Mouse (Mus musculus): ENCODE results near the gene Zfp618. TPM values are rescaled to one million over a fixed set of nuclear protein-coding genes. Genes with fewer than 3 reads are reported as not detected.

Gene Zfp618
- polyA plus RNA-seq, 1 experiment from 2014 or later = 8.9 TPM

GRCm38 (mm10) chr4:63008206-63008605 lies 42.8 kb downstream of the Zfp618 start:
- no peaks in the 10 kb centered on the region for H3K9me3 ChIP-seq (ENCODE audit: control insufficient read depth, low read length)
- H3K4me3 ChIP-seq (ENCODE audit: control insufficient read depth in 1 of 2, insufficient read depth in 1 of 2, low read depth in 1 of 2, low read length in 2 of 2) = no peak overlapping the region
- no peak overlapping the region for H3K9ac ChIP-seq (ENCODE audit: low read length)
- 88% methylated on average over 9 of the region's 9 CpGs for WGBS
- H3K4me1 ChIP-seq (ENCODE audit: control insufficient read depth in 2 of 2, insufficient read depth in 2 of 2, low read length in 2 of 2) = peaks cover 12 to 22% of the 10 kb centered on the region in 2 experiments
- no peak overlapping the region for H3K4me2 ChIP-seq (ENCODE audit: low read length)
- H3K27me3 ChIP-seq (ENCODE audit: control insufficient read depth, insufficient read depth, low read length) = no peaks in the 10 kb centered on the region
- no peak overlapping the region for H3K27ac ChIP-seq (replicated peaks in 1 of 2; ENCODE audit: control insufficient read depth in 1 of 2, insufficient read depth in 1 of 2, low read depth in 2 of 2, low read length in 2 of 2)
- ATAC-seq (ENCODE audit: insufficient number of reproducible peaks, insufficient read depth, low FRiP score, low read depth) = no peak
- H3K36me3 ChIP-seq (ENCODE audit: control insufficient read depth, insufficient read depth, low read length) = no peaks in the 10 kb centered on the region

GRCm38 (mm10) chr4:63008822-63009221 lies 43.4 kb downstream of the Zfp618 start:
- H3K9ac ChIP-seq (ENCODE audit: low read length) = no peak overlapping the region
- 81% methylated on average over 3 of the region's 3 CpGs for WGBS
- no peak overlapping the region for H3K4me2 ChIP-seq (ENCODE audit: low read length)
- no peaks in the 10 kb centered on the region for H3K27me3 ChIP-seq (ENCODE audit: control insufficient read depth, insufficient read depth, low read length)
- H3K27ac ChIP-seq (replicated peaks in 1 of 2; ENCODE audit: control insufficient read depth in 1 of 2, insufficient read depth in 1 of 2, low read depth in 2 of 2, low read length in 2 of 2) = no peak overlapping the region
- H3K9me3 ChIP-seq (ENCODE audit: control insufficient read depth, low read length) = no peaks in the 10 kb centered on the region; the same call in 1 of the 2 replicates
- ATAC-seq (ENCODE audit: insufficient number of reproducible peaks, insufficient read depth, low FRiP score, low read depth) = no peak
- H3K4me1 ChIP-seq (ENCODE audit: control insufficient read depth in 2 of 2, insufficient read depth in 2 of 2, low read length in 2 of 2) = peaks cover 12 to 22% of the 10 kb centered on the region in 2 experiments
- no peaks in the 10 kb centered on the region for H3K36me3 ChIP-seq (ENCODE audit: control insufficient read depth, insufficient read depth, low read length)
- no peak overlapping the region for H3K4me3 ChIP-seq (ENCODE audit: control insufficient read depth in 1 of 2, insufficient read depth in 1 of 2, low read depth in 1 of 2, low read length in 2 of 2)

- ATAC-seq (ENCODE audit: insufficient number of reproducible peaks, insufficient read depth, low FRiP score, low read depth) = no peak
- no peak overlapping the region for H3K4me3 ChIP-seq (ENCODE audit: control insufficient read depth in 1 of 2, insufficient read depth in 1 of 2, low read depth in 1 of 2, low read length in 2 of 2)
- no peak overlapping the region for H3K4me2 ChIP-seq (ENCODE audit: low read length)
- no peaks in the 10 kb centered on the region for H3K36me3 ChIP-seq (ENCODE audit: control insufficient read depth, insufficient read depth, low read length)
- no peaks in the 10 kb centered on the region for H3K27me3 ChIP-seq (ENCODE audit: control insufficient read depth, insufficient read depth, low read length)
- peaks cover 3% of the 10 kb centered on the region; the same call in 1 of the 2 replicates for H3K9me3 ChIP-seq (ENCODE audit: control insufficient read depth, low read length)
- 88% methylated on average over 1 of the region's 1 CpGs for WGBS
- H3K4me1 ChIP-seq (ENCODE audit: control insufficient read depth in 2 of 2, insufficient read depth in 2 of 2, low read length in 2 of 2) = peaks cover 12 to 22% of the 10 kb centered on the region in 2 experiments
- H3K9ac ChIP-seq (ENCODE audit: low read length) = no peak overlapping the region
- no peak overlapping the region for H3K27ac ChIP-seq (replicated peaks in 1 of 2; ENCODE audit: control insufficient read depth in 1 of 2, insufficient read depth in 1 of 2, low read depth in 2 of 2, low read length in 2 of 2)
Measured at GRCm38 (mm10) chr4:63009821-63010220, 44.4 kb downstream of the Zfp618 start.

- no peaks in the 10 kb centered on the region for H3K27me3 ChIP-seq (ENCODE audit: control insufficient read depth, insufficient read depth, low read length)
- no peak overlapping the region for H3K4me2 ChIP-seq (ENCODE audit: low read length)
- no peak overlapping the region for H3K27ac ChIP-seq (replicated peaks in 1 of 2; ENCODE audit: control insufficient read depth in 1 of 2, insufficient read depth in 1 of 2, low read depth in 2 of 2, low read length in 2 of 2)
- H3K4me3 ChIP-seq (ENCODE audit: control insufficient read depth in 1 of 2, insufficient read depth in 1 of 2, low read depth in 1 of 2, low read length in 2 of 2) = no peak overlapping the region
- ATAC-seq (ENCODE audit: insufficient number of reproducible peaks, insufficient read depth, low FRiP score, low read depth) = no peak
- peaks cover 12 to 20% of the 10 kb centered on the region in 2 experiments for H3K4me1 ChIP-seq (ENCODE audit: control insufficient read depth in 2 of 2, insufficient read depth in 2 of 2, low read length in 2 of 2)
- H3K9ac ChIP-seq (ENCODE audit: low read length) = no peak overlapping the region
- H3K9me3 ChIP-seq (ENCODE audit: control insufficient read depth, low read length) = peaks cover 3% of the 10 kb centered on the region; the same call in 1 of the 2 replicates
- H3K36me3 ChIP-seq (ENCODE audit: control insufficient read depth, insufficient read depth, low read length) = no peaks in the 10 kb centered on the region
- 84% methylated on average over 4 of the region's 4 CpGs for WGBS
Measured at GRCm38 (mm10) chr4:63010226-63010625, 44.9 kb downstream of the Zfp618 start.

- Histone ChIP-seq H3K9me3 (ENCODE audit: control insufficient read depth, low read length) (peaks cover 7% of the 10 kb centered on the region), H3K36me3 (ENCODE audit: control insufficient read depth, insufficient read depth, low read length) (no peaks in the 10 kb centered on the region), H3K4me3 (ENCODE audit: control insufficient read depth in 1 of 2, insufficient read depth in 1 of 2, low read depth in 1 of 2, low read length in 2 of 2) (no peak overlapping the region), H3K27ac (replicated peaks in 1 of 2; ENCODE audit: control insufficient read depth in 1 of 2, insufficient read depth in 1 of 2, low read depth in 2 of 2, low read length in 2 of 2) (no peak overlapping the region), H3K4me2 (ENCODE audit: low read length) (no peak overlapping the region), H3K9ac (ENCODE audit: low read length) (no peak overlapping the region), H3K4me1 (ENCODE audit: control insufficient read depth in 2 of 2, insufficient read depth in 2 of 2, low read length in 2 of 2) (peaks cover 0 to 4% of the 10 kb centered on the region in 2 experiments; a peak in 2 of 4 replicates), H3K27me3 (ENCODE audit: control insufficient read depth, insufficient read depth, low read length) (no peaks in the 10 kb centered on the region)
- no peak for ATAC-seq (ENCODE audit: insufficient number of reproducible peaks, insufficient read depth, low FRiP score, low read depth)
- 89% methylated on average over 10 of the region's 10 CpGs for whole genome bisulfite sequencing
Measured at GRCm38 (mm10) chr4:63018616-63019015, 53.2 kb downstream of the Zfp618 start.

- Histone ChIP-seq H3K4me3 (ENCODE audit: control insufficient read depth in 1 of 2, insufficient read depth in 1 of 2, low read depth in 1 of 2, low read length in 2 of 2) (no peak overlapping the region), H3K4me2 (ENCODE audit: low read length) (no peak overlapping the region), H3K27me3 (ENCODE audit: control insufficient read depth, insufficient read depth, low read length) (no peaks in the 10 kb centered on the region), H3K4me1 (ENCODE audit: control insufficient read depth in 2 of 2, insufficient read depth in 2 of 2, low read length in 2 of 2) (peaks cover 0 to 4% of the 10 kb centered on the region in 2 experiments; a peak in 2 of 4 replicates), H3K27ac (replicated peaks in 1 of 2; ENCODE audit: control insufficient read depth in 1 of 2, insufficient read depth in 1 of 2, low read depth in 2 of 2, low read length in 2 of 2) (no peak overlapping the region), H3K36me3 (ENCODE audit: control insufficient read depth, insufficient read depth, low read length) (no peaks in the 10 kb centered on the region), H3K9me3 (ENCODE audit: control insufficient read depth, low read length) (peaks cover 7% of the 10 kb centered on the region), H3K9ac (ENCODE audit: low read length) (no peak overlapping the region)
- WGBS = 90% methylated on average over 4 of the region's 4 CpGs
- ATAC-seq (ENCODE audit: insufficient number of reproducible peaks, insufficient read depth, low FRiP score, low read depth) = peak; percentile 35; the same call in 1 of the 2 replicates
Measured at GRCm38 (mm10) chr4:63019428-63019858, 54.1 kb downstream of the Zfp618 start.

GRCm38 (mm10) chr4:63021034-63021700 lies 55.8 kb downstream of the Zfp618 start:
- ATAC-seq (ENCODE audit: insufficient number of reproducible peaks, insufficient read depth, low FRiP score, low read depth) = no peak
- 46% methylated on average over 6 of the region's 6 CpGs for WGBS
- Histone ChIP-seq H3K4me1 (ENCODE audit: control insufficient read depth in 2 of 2, insufficient read depth in 2 of 2, low read length in 2 of 2) (peaks cover 0 to 4% of the 10 kb centered on the region in 2 experiments; a peak in 2 of 4 replicates), H3K4me2 (ENCODE audit: low read length) (no peak overlapping the region), H3K27ac (replicated peaks in 1 of 2; ENCODE audit: control insufficient read depth in 1 of 2, insufficient read depth in 1 of 2, low read depth in 2 of 2, low read length in 2 of 2) (0 out of 4 replicates have a peak overlapping the region, but pooled peaks of 1 of the 2 experiments have one; percentile 39), H3K36me3 (ENCODE audit: control insufficient read depth, insufficient read depth, low read length) (no peaks in the 10 kb centered on the region), H3K27me3 (ENCODE audit: control insufficient read depth, insufficient read depth, low read length) (no peaks in the 10 kb centered on the region), H3K4me3 (ENCODE audit: control insufficient read depth in 1 of 2, insufficient read depth in 1 of 2, low read depth in 1 of 2, low read length in 2 of 2) (no peak overlapping the region), H3K9ac (ENCODE audit: low read length) (no peak overlapping the region; the same call in 1 of the 2 replicates), H3K9me3 (ENCODE audit: control insufficient read depth, low read length) (peaks cover 4% of the 10 kb centered on the region; the same call in 1 of the 2 replicates)
